In the genomic region with DNA sequence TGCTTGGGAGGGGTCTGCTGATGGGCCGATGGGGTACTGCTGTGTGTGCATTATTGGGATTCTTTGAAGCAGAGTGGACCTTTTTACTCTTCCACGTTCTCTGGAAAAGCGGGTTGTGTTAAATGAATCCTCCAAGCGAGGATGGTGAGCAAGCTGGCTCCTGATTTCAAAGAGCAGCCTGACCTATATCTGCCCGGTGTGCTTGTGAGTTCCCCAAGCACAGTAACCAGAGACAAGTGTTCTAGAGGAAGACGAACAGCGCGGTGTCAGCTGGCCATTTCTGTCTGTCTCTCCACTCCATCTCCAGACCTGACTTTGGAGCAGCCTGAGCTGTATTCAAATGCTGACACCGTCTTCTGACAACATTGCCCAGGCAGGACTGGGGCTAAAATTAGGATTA, we compare ENCODE assay signal across 15 mouse cellular contexts.
DNase-seq lines count a peak whose midpoint lies in the region; ATAC-seq and TF ChIP-seq lines count a peak whose summit lies in the region.
"Had no signal": no experiment of that assay in that cellular context is flagged by ENCODE, and none has a peak within 500 bp of the region (broad histone marks: within the 10 kb centered on the region; RNA-seq: fewer than 3 reads in every experiment).

No protein-coding gene starts in this region.

- peak overlapping the region; percentile 34; the same call in 1 of the 2 replicates for H3K27ac ChIP-seq in heart, postnatal 0 days (ENCODE audit: low read depth)
- H3K27ac ChIP-seq in forebrain, embryonic 16.5 days (ENCODE audit: low read length) = no peak overlapping the region
- no peak overlapping the region for H3K27ac ChIP-seq in gastrocnemius, adult 2 months
- H3K27ac ChIP-seq: embryonic facial prominence, embryonic 15.5 days; kidney, postnatal 0 days; limb, embryonic 13.5 days had no signal

- WGBS in heart, postnatal 0 days = 68% methylated on average over 9 of the region's 9 CpGs
- WGBS in forebrain, embryonic 16.5 days = 73% methylated on average over 9 of the region's 9 CpGs

- H3K9me3 ChIP-seq in heart, postnatal 0 days (replicated peaks; ENCODE audit: control insufficient read depth, low read length) = no peaks in the 10 kb centered on the region
- no peaks in the 10 kb centered on the region for H3K9me3 ChIP-seq in forebrain, embryonic 16.5 days (ENCODE audit: control insufficient read depth, low read length)
- H3K9me3 ChIP-seq: embryonic facial prominence, embryonic 15.5 days; limb, embryonic 13.5 days; megakaryocyte, embryonic 14.5 days had no signal

- H3K9ac ChIP-seq in heart, postnatal 0 days (replicated peaks; ENCODE audit: low read depth, low read length) = 0 out of 2 replicates have a peak overlapping the region, but pooled peaks have one; percentile 59
- no peak overlapping the region for H3K9ac ChIP-seq in forebrain, embryonic 16.5 days (replicated peaks; ENCODE audit: low read depth, low read length)
- H3K9ac ChIP-seq: embryonic facial prominence, embryonic 15.5 days; limb, embryonic 13.5 days had no signal

- no peak for TF ChIP-seq CTCF in heart, postnatal 0 days (IDR thresholded peaks at IDR 0.05; ENCODE audit: low read depth)
- TF ChIP-seq CTCF in gastrocnemius, adult 2 months (IDR thresholded peaks at IDR 0.05) = no peak

- no peaks in the 10 kb centered on the region for H3K27me3 ChIP-seq in heart, postnatal 0 days (ENCODE audit: control insufficient read depth, insufficient read depth, low read length)
- H3K27me3 ChIP-seq in forebrain, embryonic 16.5 days (replicated peaks; ENCODE audit: control insufficient read depth, insufficient read depth, low read length) = no peaks in the 10 kb centered on the region
- H3K27me3 ChIP-seq: embryonic facial prominence, embryonic 15.5 days; limb, embryonic 13.5 days had no signal

- no peak overlapping the region for H3K4me2 ChIP-seq in heart, postnatal 0 days (ENCODE audit: low read depth, low read length)
- H3K4me2 ChIP-seq in forebrain, embryonic 16.5 days (ENCODE audit: low read length) = peak overlapping the region; percentile 73

- DNase-seq in heart, postnatal 0 days (ENCODE audit: low spot score) = no peak
- no peak for DNase-seq in heart, adult 9 months (ENCODE audit: low spot score in 2 of 2)
- DNase-seq in thymus, postnatal 36 days = peak; percentile 6 to 16
- no peak for DNase-seq in thymus, postnatal 10 days (ENCODE audit: low spot score in 2 of 2)
- no peak for DNase-seq in gastrocnemius, adult 2 months
- no peak for DNase-seq in lung, postnatal 10 days
- DNase-seq: adrenal gland, adult 2 months; gastrocnemius, postnatal 10 days; layer of hippocampus, postnatal 36 days; lung, adult 18-20 months had no signal

- peaks cover 33% of the 10 kb centered on the region for H3K4me1 ChIP-seq in heart, postnatal 0 days (ENCODE audit: control insufficient read depth, insufficient read depth)
- H3K4me1 ChIP-seq in forebrain, embryonic 16.5 days (replicated peaks; ENCODE audit: control insufficient read depth, insufficient read depth, low read length) = peaks cover 13% of the 10 kb centered on the region

- H3K4me3 ChIP-seq in heart, postnatal 0 days (ENCODE audit: low read depth, low read length) = no peak overlapping the region
- H3K4me3 ChIP-seq in forebrain, embryonic 16.5 days (replicated peaks; ENCODE audit: low read length) = peak overlapping the region; percentile 47
- no peak overlapping the region for H3K4me3 ChIP-seq in gastrocnemius, adult 2 months
- H3K4me3 ChIP-seq: embryonic facial prominence, embryonic 15.5 days had no signal

- TF ChIP-seq EP300 in heart, postnatal 0 days (IDR thresholded peaks at IDR 0.05; ENCODE audit: low read depth) = no peak

- intact Hi-C loops in gastrocnemius, adult 2 months (cut with DNase I) = no loop called here

- no peaks in the 10 kb centered on the region for H3K36me3 ChIP-seq in heart, postnatal 0 days (replicated peaks; ENCODE audit: control insufficient read depth, insufficient read depth, low read length)
- H3K36me3 ChIP-seq in forebrain, embryonic 16.5 days (ENCODE audit: control insufficient read depth, insufficient read depth) = no peaks in the 10 kb centered on the region
- H3K36me3 ChIP-seq: embryonic facial prominence, embryonic 15.5 days had no signal

- ATAC-seq in heart, postnatal 0 days (ENCODE audit: insufficient read depth, low read depth) = no peak
- ATAC-seq in forebrain, embryonic 16.5 days = no peak

Comparison
In these comparisons a context has a peak if more than half of its experiments do, and no peak if none do; other contexts are left out.
1. DNase-seq: peak in thymus, postnatal 36 days (2 of 2); none in heart, postnatal 0 days (single experiment), heart, adult 9 months (0 of 2), thymus, postnatal 10 days (0 of 2), gastrocnemius, adult 2 months (single experiment) and lung, postnatal 10 days (single experiment).